Mouse (Mus musculus) hindbrain, postnatal 0 days (tissue): Measurements from ENCODE around the gene Fam189a1. TPM values are rescaled to one million over a fixed set of nuclear protein-coding genes. Genes with fewer than 3 reads are reported as not detected.

ENCODE experiments used
- ATAC-seq: fragments of 200-750 bp; cut with Nextera tagmentation; 2 replicates; pipeline ENCODE4 v1.8.0; 2017; ENCODE audit warnings: mild to moderate bottlenecking, moderate TSS enrichment, moderate library complexity
- DNase-seq: peaks from one replicate; pipeline ENCODE4 v3.0.0-alpha.2; 2015; ENCODE audit warnings: low spot score
- H3K27ac ChIP-seq: fragments of 300-500 bp; sonication (generic); 2 replicates; pipeline ENCODE4 v1.5.1; 2014; ENCODE audit warnings: mild to moderate bottlenecking
- H3K27me3 ChIP-seq: fragments of 300-500 bp; sonication (generic); 2 replicates; pipeline ENCODE4 v1.6.1; 2014; ENCODE audit warnings: low read length, mixed read lengths; ENCODE audit not compliant: insufficient read depth
- H3K36me3 ChIP-seq: fragments of 300-500 bp; sonication (generic); 2 replicates; pipeline ENCODE4 v1.6.1; 2014; ENCODE audit warnings: low read length, mixed read lengths; ENCODE audit not compliant: insufficient read depth
- H3K4me1 ChIP-seq: fragments of 300-500 bp; sonication (generic); 2 replicates; pipeline ENCODE4 v1.6.1; 2014; ENCODE audit warnings: antibody characterized with exemption, low read length, mixed read lengths; ENCODE audit not compliant: insufficient read depth
- H3K4me2 ChIP-seq: fragments of 300-500 bp; sonication (generic); 2 replicates; pipeline ENCODE4 v1.6.1; 2014; ENCODE audit warnings: low read depth, mild to moderate bottlenecking, low read length, moderate library complexity, mixed read lengths
- H3K4me3 ChIP-seq: fragments of 300-500 bp; sonication (generic); 2 replicates; pipeline ENCODE4 v1.5.1; 2014; ENCODE audit warnings: low read length
- H3K9ac ChIP-seq: fragments of 300-500 bp; sonication (generic); replicated peaks from 2 replicates; pipeline ENCODE4 v1.6.1; 2014; ENCODE audit warnings: mild to moderate bottlenecking, low read length, moderate library complexity, mixed read lengths
- H3K9me3 ChIP-seq: fragments of 300-500 bp; sonication (generic); 2 replicates; pipeline ENCODE4 v1.6.1; 2016; ENCODE audit warnings: low read length, mixed read lengths
- CTCF ChIP-seq: IDR thresholded peaks from 2 replicates; pipeline ENCODE4 v1.5.1; 2016; ENCODE audit warnings: antibody characterized with exemption, control low read depth, low read depth
- WGBS: fragments of 180-500 bp; shearing (Covaris S2); extraction: QIAGEN DNeasy Blood & Tissue Kit; methylation state at CpG from one replicate; pipeline ENCODE4 v1.1.7; 2014; 5-methylcytosine and 5-hydroxymethylcytosine counted together
- polyA plus RNA-seq: library from polyadenylated mRNA; unstranded; fragments of >200 nt; fragmentation: Nextera tagmentation; extraction: Ambion mirVana; gene quantifications from 2 replicates; pipeline ENCODE4 v1.2.1, GENCODE M21; 2015
- total RNA-seq: library from RNA; depleted of rRNA; stranded (reverse); fragments of >200 nt; gene quantifications from 2 replicates; pipeline ENCODE4 v1.2.3, GENCODE M21; 2014

Gene Fam189a1
- total and polyA plus RNA-seq, 2 experiments from 2014 or later = 16.8 to 28.4 TPM

GRCm38 (mm10) chr7:65029985-65030384, 126.4 kb downstream of the Fam189a1 start:
- H3K9me3 ChIP-seq = no peaks in the 10 kb centered on the region
- DNase-seq = peak; percentile 39
- H3K9ac ChIP-seq = no peak overlapping the region
- ATAC-seq = no peak
- 76% methylated on average over 16 of the region's 16 CpGs for WGBS
- H3K4me1 ChIP-seq = no peaks in the 10 kb centered on the region
- H3K27me3 ChIP-seq = no peaks in the 10 kb centered on the region
- H3K4me2 ChIP-seq = no peak overlapping the region
- no peak for TF ChIP-seq CTCF
- H3K4me3 ChIP-seq = no peak overlapping the region
- H3K36me3 ChIP-seq = no peaks in the 10 kb centered on the region
- H3K27ac ChIP-seq = 0 out of 2 replicates have a peak overlapping the region, but pooled peaks have one; percentile 41

- Histone ChIP-seq H3K4me2 (no peak overlapping the region), H3K27me3 (no peaks in the 10 kb centered on the region), H3K27ac (no peak overlapping the region), H3K9ac (no peak overlapping the region), H3K4me1 (no peaks in the 10 kb centered on the region), H3K4me3 (no peak overlapping the region), H3K36me3 (no peaks in the 10 kb centered on the region), H3K9me3 (no peaks in the 10 kb centered on the region)
- ATAC-seq (no peak), DNase-seq (no peak)
- TF ChIP-seq CTCF = no peak
- WGBS = 40% methylated on average over 2 of the region's 2 CpGs
These were observed 135.1 kb downstream of the Fam189a1 start for GRCm38 (mm10) chr7:65021298-65021697.

- Histone ChIP-seq H3K27me3 (no peaks in the 10 kb centered on the region), H3K4me1 (no peaks in the 10 kb centered on the region), H3K4me2 (no peak overlapping the region), H3K9ac (no peak overlapping the region), H3K4me3 (no peak overlapping the region), H3K36me3 (no peaks in the 10 kb centered on the region), H3K27ac (0 out of 2 replicates have a peak overlapping the region, but pooled peaks have one; percentile 1), H3K9me3 (no peaks in the 10 kb centered on the region)
- TF ChIP-seq CTCF = no peak
- no peak for ATAC-seq
- WGBS = 31% methylated on average over 8 of the region's 8 CpGs
- DNase-seq = peak; percentile 22
These were observed 138.2 kb downstream of the Fam189a1 start for GRCm38 (mm10) chr7:65018036-65018679.

- Histone ChIP-seq H3K27me3 (no peaks in the 10 kb centered on the region), H3K4me3 (no peak overlapping the region), H3K4me2 (no peak overlapping the region), H3K9ac (no peak overlapping the region), H3K36me3 (no peaks in the 10 kb centered on the region), H3K9me3 (no peaks in the 10 kb centered on the region), H3K4me1 (no peaks in the 10 kb centered on the region), H3K27ac (no peak overlapping the region)
- no peak for TF ChIP-seq CTCF
- 43% methylated on average over 5 of the region's 5 CpGs for WGBS
- ATAC-seq (no peak), DNase-seq (no peak)
These were observed 139.0 kb downstream of the Fam189a1 start for GRCm38 (mm10) chr7:65017348-65017747.

- H3K9me3 ChIP-seq = no peaks in the 10 kb centered on the region
- H3K27ac ChIP-seq = 0 out of 2 replicates have a peak overlapping the region, but pooled peaks have one; percentile 15
- no peaks in the 10 kb centered on the region for H3K27me3 ChIP-seq
- TF ChIP-seq CTCF = no peak
- H3K36me3 ChIP-seq = no peaks in the 10 kb centered on the region
- H3K9ac ChIP-seq = no peak overlapping the region
- H3K4me1 ChIP-seq = peaks cover 4% of the 10 kb centered on the region; the same call in 1 of the 2 replicates
- H3K4me2 ChIP-seq = no peak overlapping the region
- DNase-seq = peak; percentile 52
- 26% methylated on average over 6 of the region's 6 CpGs for WGBS
- H3K4me3 ChIP-seq = no peak overlapping the region
- ATAC-seq = peak; percentile 64; the same call in 1 of the 2 replicates
These were observed 145.2 kb downstream of the Fam189a1 start for GRCm38 (mm10) chr7:65011133-65011532.

GRCm38 (mm10) chr7:65010275-65010674, 146.1 kb downstream of the Fam189a1 start:
- TF ChIP-seq CTCF = no peak
- peaks cover 4% of the 10 kb centered on the region; the same call in 1 of the 2 replicates for H3K4me1 ChIP-seq
- no peak overlapping the region for H3K4me3 ChIP-seq
- DNase-seq (no peak), ATAC-seq (no peak)
- 27% methylated on average over 6 of the region's 6 CpGs for WGBS
- no peak overlapping the region for H3K27ac ChIP-seq
- H3K4me2 ChIP-seq = no peak overlapping the region
- no peaks in the 10 kb centered on the region for H3K9me3 ChIP-seq
- H3K9ac ChIP-seq = no peak overlapping the region
- no peaks in the 10 kb centered on the region for H3K27me3 ChIP-seq
- H3K36me3 ChIP-seq = no peaks in the 10 kb centered on the region

GRCm38 (mm10) chr7:65005731-65006130, 150.6 kb downstream of the Fam189a1 start:
- Histone ChIP-seq H3K27ac (no peak overlapping the region), H3K36me3 (no peaks in the 10 kb centered on the region), H3K4me2 (no peak overlapping the region), H3K9ac (no peak overlapping the region), H3K27me3 (no peaks in the 10 kb centered on the region), H3K4me1 (no peaks in the 10 kb centered on the region), H3K4me3 (no peak overlapping the region), H3K9me3 (no peaks in the 10 kb centered on the region)
- no peak for TF ChIP-seq CTCF
- 46% methylated on average over 2 of the region's 2 CpGs for WGBS
- DNase-seq (peak; percentile 18), ATAC-seq (no peak)
